Mouse (Mus musculus): ENCODE results near the gene Kazald1. TPM values are rescaled to one million over a fixed set of nuclear protein-coding genes. Genes with fewer than 3 reads are reported as not detected.

Gene Kazald1
- total RNA-seq, 2 experiments from 2014 or later = 7.5 TPM

Other genes starting within 250 kb of the Kazald1 start
- 10 to 100 TPM; 38.4 to 39.8 TPM for gene Slf2, start 144.1 kb upstream of the Kazald1 start, total RNA-seq (2021)
- gene Sema4g, start 86.1 kb upstream of the Kazald1 start, total RNA-seq (2021) = 10 to 100 TPM; 15.5 to 26.5 TPM
- 10 to 100 TPM; 30.5 to 33.0 TPM for gene Twnk, start 69.6 kb upstream of the Kazald1 start, total RNA-seq (2021)
- 10 to 100 TPM; 49.9 to 51.2 TPM for gene Mrpl43, start 68.8 kb upstream of the Kazald1 start, total RNA-seq (2021)
- gene Lzts2, start 60.8 kb upstream of the Kazald1 start, total RNA-seq (2021) = 100 to 1,000 TPM; 107 to 119 TPM
- gene Pdzd7, start 29.5 kb upstream of the Kazald1 start, total RNA-seq (2021) = under 1 TPM; 0.25 to 0.34 TPM
- gene Sfxn3, start 27.7 kb upstream of the Kazald1 start, total RNA-seq (2021) = 10 to 100 TPM; 70.9 to 72.4 TPM
- not detected for gene Tlx1, start 75.4 kb downstream of the Kazald1 start, total RNA-seq (2021)
- gene Lbx1, start 160.6 kb downstream of the Kazald1 start, total RNA-seq (2021) = under 1 TPM; 0.11 to 0.22 TPM

All from adrenal gland, postnatal 4 days (tissue).